Comparison of ENCODE assay signal across 8 mouse cellular contexts in genomic region chr13:20133602-20134394, GRCm38 (mm10). TPM values are rescaled to one million over a fixed set of nuclear protein-coding genes. Genes with fewer than 3 reads are reported as not detected.
DNase-seq lines count a peak whose midpoint lies in the region.

No protein-coding gene starts in this region.

- DNase-seq in adrenal gland, postnatal 14 days, result peak; percentile 58
- DNase-seq in adrenal gland, adult 2 months, result no peak
- DNase-seq in urinary bladder, postnatal 14 days (ENCODE audit: low spot score), result peak; percentile 65
- DNase-seq in urinary bladder, adult 2 months (ENCODE audit: low spot score), result no peak
- DNase-seq in induced T-regulatory cell, adult 2 months (ENCODE audit: low read depth), result peak; percentile 51
- DNase-seq in lung, postnatal 36 days, result peak; percentile 69
- DNase-seq in thymus, postnatal 14 days, result no peak
- no peak for DNase-seq in adrenal gland, adult 18-20 months (ENCODE audit: low spot score in 2 of 2)

RNA-seq across cellular contexts. Expression of gene Elmo1, which starts 43.4 kb away (rescaled TPM):
- total RNA-seq in adrenal gland, postnatal 14 days (2021), result 19.2 and 30.8 TPM in 2 replicates
- 10 to 100 TPM in 1 of 2 experiments, 1 to 10 TPM in 1; 9.6 to 16.7 TPM for total RNA-seq in adrenal gland, adult 2 months (2021)
- polyA plus RNA-seq in adrenal gland, adult 2 months (2012; rRNA removed), result 14.0 and 15.2 TPM in 2 replicates
- polyA plus RNA-seq in urinary bladder, adult 2 months (2012; rRNA removed), result 9.8 and 11.6 TPM in 2 replicates
- total RNA-seq in adrenal gland, adult 18-20 months (2021), result 10 to 100 TPM in 1 of 2 experiments, 1 to 10 TPM in 1; 8.9 to 14.4 TPM

Comparison
In these comparisons a context has a peak if more than half of its experiments do, and no peak if none do; other contexts are left out.
1. DNase-seq: peak in adrenal gland, postnatal 14 days (single experiment), urinary bladder, postnatal 14 days (single experiment), induced T-regulatory cell, adult 2 months (single experiment) and lung, postnatal 36 days (single experiment); none in adrenal gland, adult 2 months (single experiment), urinary bladder, adult 2 months (single experiment), thymus, postnatal 14 days (single experiment) and adrenal gland, adult 18-20 months (0 of 2).